Mouse (Mus musculus) lung, adult 18-20 months (tissue): ENCODE results near the gene Rrp8.
A peak's percentile ranks its signal among the peaks of the same experiment; 100 is the strongest.
"Not testable (repeated sequence)": the region's sequence is repeated elsewhere in the genome, so short reads cannot be mapped to it uniquely, and the experiment has no call there.

ENCODE experiments used
- DNase-seq, 2 experiments: peaks; one replicate each; pipeline ENCODE4 v3.0.0; 2022; ENCODE audit warnings: mixed read lengths in 2 of 2

Gene Rrp8

DNA sequence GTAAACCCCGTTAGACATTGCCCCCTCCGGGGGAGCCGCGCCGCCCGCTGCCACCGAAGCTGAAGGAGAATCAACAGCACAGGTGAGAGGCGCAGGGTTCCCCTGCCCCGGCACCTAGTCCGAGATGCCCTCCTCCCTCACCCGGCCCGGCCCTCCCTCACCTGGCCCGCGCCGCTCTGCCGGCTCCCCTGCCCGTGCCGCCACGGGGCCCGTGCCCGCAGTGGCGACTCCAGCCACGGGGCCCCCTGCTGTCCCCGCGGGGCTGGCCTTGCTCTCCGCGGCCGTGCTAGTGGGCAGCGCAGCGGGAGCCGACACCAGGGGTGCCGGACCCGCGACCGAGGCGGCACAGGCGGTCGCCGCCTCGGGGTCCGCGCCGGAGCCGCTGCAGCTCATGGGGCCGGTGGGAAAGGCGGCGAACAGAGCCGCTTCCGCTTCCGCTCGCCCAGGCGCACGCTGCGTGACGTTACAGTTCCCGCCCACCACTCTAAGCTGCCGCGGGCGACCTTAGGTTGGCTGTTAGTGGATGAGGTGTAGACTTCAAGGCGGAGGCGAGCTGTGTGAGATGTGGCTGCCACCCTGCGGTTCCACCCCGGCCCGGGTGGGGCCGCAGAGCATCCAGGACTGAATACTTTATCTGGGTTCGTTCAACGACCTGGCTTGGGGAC is 6.9 kb upstream of the Rrp8 start, which contains the start of gene Taf10:
Gene Taf10, minus strand, starts transcription at position 436 of the 665 bp plus-strand sequence.
- DNase-seq = peak; percentile 90 to 91

DNA sequence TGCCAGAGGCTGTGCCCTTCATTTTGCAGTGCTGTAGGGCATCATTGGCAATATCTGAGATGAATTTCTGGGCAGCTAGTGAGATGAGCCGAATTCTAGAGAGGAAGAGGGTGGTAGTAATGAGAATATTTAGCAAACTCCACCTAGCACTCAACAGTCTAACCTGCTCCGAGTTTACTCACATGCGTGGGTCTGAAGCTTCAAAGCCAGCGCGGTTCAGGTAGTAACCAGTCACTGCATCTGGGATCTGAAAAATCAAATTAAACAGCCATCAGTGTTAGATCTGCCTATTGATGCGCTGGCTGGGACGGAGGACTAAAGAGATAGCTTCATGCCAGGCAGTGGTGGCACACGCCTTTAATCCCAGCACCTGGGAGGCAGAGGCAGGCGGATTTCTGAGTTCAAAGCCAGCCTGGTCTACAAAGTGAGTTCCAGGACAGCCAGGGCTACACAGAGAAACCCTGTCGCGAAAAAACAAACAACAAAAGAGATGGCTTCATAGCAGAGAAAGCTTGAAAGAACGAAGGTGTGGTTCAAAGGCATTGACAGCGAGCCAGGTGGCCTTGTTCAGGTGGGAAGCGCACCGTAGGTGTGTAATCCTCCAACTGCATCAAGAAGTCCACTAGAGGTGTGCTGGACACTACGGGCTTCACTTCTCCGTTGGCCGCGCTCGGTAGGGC is 6.2 kb upstream of the Rrp8 start:
- DNase-seq = peak in 1 of 2 experiments; percentile 2

DNA sequence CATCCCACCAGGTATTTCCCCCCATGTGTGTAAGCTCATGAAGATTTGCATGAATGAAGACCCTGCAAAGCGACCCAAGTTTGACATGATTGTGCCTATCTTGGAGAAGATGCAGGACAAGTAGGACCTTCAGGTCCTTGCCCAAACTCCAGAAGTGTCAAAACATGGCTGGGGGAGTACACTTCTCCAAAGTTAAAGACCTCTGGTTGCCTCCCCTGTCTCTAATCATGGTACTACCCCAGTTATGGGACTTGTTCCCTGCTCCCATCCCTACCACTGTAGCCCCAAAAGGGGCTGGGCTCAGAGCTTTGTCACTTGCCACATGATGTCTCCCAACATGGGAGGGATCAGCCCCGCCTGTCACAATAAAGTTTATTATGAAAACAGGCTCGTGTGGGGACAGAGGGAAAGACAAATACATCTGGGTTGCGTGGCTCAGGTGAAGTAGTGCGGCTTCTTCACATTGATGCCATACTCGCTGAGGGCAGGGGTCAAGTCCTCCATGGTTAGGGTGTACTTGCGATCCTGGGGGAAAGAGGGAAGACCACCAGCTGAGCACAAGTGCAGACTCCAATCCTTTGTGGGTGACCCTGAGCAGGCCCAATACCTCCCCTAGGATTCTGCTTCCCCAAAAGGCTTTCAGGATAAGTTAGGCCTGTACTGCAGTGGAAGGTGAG is 5.5 kb upstream of the Rrp8 start:
- peak in 1 of 2 experiments; percentile 2 for DNase-seq

DNA sequence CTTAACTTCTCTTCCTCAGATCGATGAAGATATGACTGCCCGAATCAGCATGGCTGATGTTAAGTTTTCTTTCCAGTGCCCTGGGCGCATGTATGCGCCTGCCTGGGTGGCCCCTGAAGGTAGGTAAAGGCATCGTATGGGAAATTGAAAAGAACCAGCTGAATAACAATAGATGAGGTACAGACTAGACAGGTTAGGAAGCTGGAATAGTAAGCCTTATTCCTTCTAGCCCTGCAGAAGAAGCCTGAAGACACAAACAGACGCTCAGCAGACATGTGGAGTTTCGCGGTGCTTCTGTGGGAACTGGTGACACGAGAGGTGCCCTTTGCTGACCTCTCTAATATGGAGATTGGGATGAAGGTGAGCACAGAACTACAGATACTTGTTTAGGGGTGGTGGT is 4.8 kb upstream of the Rrp8 start:
- DNase-seq = no peak

DNA sequence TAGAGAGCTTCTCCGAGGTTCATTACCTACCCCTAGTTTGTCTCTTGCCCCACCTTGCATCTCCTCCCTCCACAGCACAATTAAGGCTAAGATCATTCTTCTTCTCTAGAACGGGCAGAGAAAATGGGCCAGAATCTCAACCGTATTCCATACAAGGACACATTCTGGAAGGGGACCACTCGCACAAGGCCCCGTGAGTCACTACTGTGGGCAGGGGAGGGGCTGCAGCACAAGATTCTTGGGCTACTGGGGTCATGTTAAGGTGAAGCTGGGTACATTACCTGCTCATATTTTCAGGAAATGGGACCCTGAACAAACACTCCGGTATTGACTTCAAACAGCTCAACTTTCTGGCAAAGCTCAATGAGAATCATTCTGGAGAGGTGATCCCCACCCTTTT is 3.7 kb upstream of the Rrp8 start:
- peak; percentile 26 to 45 for DNase-seq

DNA sequence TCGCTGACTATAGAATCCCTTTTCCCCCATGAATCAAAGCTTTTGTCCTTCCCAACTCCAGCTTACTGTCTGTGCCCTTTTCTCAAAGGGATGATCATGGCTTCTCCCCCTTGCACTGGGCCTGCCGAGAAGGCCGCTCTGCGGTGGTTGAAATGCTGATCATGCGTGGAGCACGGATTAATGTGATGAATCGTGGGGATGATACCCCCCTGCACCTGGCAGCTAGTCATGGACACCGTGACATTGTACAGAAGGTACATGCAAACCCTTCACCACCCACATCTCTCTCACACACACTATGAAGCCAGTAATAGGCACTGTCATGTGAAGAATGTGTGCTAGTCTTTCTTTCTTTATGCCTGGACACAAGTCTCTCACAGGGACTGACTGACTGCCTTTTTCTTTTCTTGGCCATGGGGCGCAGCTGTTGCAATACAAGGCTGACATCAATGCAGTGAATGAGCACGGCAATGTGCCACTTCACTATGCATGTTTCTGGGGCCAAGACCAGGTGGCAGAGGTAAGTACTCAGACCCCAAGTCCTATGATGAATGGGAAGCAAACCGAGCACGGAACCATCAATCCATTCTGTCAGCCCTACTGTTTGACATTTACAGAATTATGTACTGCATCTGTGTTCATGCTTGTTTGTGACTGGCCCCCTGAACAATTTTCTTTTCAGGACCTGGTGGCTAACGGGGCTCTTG is 3.1 kb upstream of the Rrp8 start:
- DNase-seq = peak in 1 of 2 experiments; percentile 2

DNA sequence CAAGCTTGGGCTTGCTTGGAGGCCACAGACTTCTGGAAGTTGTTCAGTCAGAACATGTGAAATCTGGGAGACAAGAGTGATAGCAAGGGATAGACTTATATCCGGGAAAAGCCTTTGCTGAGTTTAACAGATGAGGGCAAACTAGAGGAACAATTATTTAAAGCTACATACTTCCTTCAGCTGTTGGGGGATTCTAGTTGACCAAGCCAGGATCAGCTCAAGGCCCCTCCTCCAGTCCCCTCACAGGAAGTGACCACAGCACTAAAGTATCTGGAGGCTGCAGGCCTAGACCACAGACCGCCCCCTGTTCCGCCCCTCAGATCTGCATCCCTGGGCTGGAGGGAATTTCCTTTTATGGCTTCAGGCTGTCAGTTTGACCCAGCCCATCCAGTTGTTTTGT is 1.8 kb upstream of the Rrp8 start:
- peak; percentile 78 to 85 for DNase-seq

DNA sequence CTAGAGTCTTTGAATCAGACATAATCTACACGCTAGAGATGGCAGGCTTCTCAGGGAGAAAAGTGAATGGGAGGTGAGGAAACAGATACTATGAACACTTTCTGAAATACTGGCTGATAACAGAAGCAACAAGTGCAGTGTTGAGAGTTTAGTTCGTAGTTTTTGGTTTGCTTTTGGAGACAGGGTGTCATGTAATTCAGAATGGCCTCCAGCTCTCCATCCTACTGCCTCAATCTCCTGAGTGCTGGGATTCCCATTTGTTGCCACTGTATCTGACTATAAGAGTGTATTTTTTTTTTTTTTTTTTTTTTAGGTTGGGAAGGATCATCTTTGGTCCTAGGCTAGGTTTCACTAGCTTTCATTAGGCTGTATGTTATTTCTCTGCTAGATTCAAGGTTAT is 1.1 kb upstream of the Rrp8 start:
- no peak for DNase-seq

DNA sequence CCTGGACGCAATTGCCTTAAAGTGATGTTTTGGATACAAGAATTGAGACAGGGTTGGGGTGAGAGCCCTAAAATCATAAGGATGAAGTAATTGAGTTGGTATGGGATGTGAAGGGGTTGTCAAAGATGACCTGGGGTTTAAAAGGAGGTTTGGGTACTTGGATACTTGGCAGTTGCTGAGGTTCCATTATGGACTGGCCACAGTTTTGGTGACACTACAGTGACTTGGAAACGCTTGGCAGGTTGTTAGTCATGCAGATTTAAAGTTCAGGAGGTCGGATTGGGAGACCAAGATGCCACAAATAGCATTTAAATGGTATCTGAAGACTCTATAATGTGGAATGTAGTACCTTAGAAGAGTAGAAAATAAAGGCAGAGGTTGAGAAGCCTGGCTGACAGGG is 463 bp upstream of the Rrp8 start:
- DNase-seq = no peak

DNA sequence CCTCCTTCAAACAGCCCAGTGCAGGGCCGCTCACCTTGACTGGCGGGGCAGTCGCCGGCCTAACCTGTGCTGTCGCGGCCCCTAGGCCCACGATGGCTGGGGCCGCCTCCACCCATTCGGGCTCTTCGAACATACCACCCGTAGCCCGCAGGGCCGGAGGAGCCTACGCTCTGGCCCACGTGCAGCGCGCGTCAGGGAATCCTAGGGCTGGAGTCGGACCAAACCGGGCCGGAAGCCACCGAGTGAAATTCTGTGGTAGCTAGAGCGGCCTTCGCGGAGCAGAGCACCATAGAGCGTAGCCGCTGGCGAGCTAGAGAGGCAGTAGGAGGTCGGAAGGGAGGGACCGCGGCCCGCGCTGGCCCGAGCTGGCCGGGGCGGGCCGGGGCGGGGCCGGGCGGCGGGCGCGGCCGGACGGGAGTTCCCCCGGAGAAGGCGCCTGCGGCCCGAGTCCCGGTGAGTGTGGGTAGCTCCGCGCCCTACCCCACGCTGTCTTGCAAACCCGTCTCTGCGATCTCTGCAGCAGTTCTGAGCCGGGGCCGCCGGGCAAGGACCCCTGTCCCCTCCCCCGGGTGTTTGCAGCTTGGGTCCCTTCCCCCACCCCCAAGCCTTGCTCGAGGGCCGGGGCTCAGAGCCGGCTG is 802 bp downstream of the Rrp8 start, which contains the start of gene Ilk:
Gene Ilk, plus strand, starts transcription at position 329 of the 638 bp plus-strand sequence.
- DNase-seq = peak; percentile 96

DNA sequence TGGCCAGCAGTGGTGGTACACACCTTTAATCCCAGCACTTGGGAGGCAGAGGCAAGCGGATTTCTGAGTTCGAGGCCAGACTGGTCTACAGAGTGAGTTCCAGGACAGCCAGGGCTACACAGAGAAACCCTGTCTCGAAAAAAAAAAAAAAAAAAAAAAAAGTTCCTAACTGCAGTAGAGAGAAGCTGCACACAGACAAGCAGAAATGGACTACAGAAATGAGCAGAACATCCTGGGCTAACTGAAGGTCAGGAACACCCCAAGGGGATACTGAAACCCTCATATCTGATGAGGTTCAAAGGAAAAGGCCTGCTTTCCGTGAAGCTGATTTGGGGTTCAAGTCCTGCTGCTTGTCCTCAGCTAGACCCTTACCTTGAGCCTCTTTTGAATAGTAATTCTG is 1.7 kb downstream of the Rrp8 start:
- DNase-seq = not testable (repeated sequence)

DNA sequence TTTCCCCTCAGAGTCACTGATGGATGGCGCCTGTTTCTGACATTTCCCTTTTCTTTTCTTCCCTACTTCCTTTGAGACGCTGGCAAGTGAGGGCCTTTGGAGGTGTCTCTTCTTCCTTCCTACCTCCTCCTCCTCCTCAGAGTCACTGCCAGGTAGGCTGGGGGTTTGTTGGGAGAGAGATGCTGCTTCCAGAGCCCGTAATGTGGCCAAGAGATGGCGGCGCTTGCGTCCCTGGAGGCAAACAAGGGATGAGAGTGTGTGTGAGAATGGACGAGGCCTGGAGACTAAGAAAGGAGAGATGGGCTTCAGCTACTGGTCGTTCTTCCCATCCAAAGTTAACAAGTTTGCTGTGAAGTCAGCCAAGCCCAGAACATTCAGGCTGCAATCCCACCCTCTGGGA is 2.4 kb downstream of the Rrp8 start:
- no peak for DNase-seq

DNA sequence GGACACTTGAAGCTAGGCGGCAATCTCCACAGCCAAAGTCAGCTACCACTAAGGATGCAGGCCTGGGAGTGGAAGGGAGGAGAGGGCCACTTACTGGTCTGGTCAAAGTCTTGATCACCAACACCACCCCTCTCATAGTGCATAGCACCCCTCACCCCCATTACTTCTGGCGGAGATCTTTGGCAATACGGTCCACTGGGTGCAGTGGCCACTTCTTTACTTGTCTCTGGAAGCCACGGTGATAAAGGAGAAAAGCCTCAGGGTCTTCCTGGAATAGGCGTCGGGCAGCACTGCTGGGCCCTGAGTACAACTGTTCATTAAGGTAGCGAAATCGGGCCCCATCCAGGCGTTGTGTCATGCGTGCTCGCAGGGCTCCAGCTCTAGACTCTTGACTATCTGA is 3.3 kb downstream of the Rrp8 start:
- DNase-seq = no peak

DNA sequence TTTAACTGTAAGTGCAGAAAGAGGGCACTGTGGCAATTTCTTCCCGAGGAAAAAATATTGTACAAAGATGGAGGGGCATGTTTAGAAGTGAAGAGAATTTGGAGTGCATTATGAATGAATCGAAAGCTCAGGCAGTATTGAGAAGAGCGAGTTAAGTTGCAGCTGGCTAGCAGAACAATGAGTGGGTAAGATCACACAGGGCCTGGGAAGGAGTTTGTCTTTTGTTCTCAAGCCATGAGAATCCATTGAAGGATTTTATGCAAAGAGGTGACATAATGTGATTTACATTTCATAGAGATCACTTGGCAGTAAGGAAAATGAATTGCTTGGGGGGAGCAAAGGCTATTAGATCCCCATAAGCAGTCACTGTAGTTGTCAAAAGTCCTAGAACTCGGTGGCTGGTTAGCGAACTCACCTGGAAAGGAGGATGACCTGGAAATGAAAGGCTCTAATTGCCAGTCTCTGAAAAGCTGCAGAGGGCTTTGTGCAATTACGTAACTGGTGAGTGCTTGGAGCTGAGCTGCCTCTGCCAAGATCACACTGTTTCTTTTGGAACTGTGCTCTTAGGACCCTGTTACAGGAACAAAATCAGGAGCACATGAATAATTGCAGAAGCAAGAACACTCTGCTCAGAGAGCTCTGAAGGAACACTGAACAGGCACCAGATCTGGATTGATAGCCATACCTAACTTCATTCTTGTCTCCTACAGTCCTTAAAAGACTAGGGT is 8.3 kb downstream of the Rrp8 start:
- DNase-seq = peak in 1 of 2 experiments; percentile 51

DNA sequence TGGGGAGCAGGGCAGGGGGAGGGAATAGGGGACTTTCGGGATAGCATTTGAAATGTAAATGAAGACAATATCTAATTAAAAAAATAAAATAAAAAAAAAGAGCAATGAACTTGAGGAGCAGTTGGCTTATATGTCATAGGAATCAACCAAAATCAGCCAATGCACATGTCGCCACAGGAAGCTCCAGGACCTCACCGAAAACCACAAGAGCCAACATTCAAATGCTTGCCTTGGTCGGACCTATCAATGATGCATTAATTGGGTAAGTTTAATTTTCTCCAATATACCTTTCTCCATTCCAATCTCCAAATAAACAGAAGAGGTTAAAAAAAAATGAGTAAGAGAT is 10.2 kb downstream of the Rrp8 start:
- DNase-seq = no peak

DNA sequence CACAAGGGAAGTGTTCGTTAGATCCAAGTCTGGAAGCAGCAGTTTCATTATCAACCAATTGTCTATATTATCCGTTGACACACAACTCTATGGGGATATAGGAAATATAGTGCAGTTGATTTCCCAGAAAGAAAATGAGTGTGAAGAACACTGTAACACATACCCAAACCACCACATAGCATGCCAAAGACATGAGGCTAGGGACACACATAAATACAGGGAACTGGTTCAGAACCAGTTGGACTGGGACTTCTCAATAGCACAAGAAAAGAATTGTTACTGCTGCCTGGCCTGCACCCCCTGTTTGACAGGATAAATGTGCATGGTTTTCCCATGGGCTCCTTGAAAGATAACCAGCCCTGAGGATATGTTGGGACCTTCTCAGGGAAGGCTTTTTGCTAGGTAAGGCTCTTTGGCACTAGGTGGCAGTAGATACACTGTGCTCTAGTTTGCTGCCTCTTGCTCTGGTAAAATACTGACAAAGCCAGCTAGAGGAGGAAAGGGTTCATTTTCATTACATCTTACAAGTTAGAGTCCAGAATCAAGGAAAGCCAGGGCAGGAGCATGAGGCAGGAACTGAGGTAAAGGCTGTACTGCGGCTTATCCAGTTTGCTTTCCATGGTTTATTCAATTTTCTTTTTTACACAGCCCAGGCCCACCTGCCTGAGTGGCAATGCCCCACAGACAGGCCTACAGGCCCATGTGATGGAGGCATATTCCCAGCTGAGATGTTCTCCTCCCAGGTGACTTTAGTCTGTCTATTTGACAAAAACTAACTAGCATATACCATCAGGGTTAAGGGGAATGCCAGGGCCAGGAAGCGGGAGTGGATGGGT is 10.8 kb downstream of the Rrp8 start:
- peak; percentile 38 to 59 for DNase-seq

DNA sequence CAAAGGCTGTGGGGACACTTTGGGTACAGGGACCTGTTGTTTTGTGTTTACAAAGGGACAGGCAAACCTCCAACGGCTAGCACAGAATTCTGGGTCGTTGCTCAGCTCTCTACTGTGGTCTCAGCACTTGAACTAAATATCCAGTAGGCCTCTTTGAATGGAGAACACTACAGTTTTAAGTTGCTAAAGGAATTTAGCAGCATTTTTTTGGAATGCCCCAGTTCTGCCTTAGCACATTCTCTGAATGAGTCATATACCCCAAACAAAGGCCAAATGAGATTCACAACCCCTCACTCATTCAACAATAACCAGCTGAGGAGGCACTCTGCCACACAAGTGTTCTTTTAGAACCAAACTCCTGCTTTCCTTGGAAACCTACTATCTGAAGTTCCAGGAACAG is 15.3 kb downstream of the Rrp8 start:
- DNase-seq = no peak

DNA sequence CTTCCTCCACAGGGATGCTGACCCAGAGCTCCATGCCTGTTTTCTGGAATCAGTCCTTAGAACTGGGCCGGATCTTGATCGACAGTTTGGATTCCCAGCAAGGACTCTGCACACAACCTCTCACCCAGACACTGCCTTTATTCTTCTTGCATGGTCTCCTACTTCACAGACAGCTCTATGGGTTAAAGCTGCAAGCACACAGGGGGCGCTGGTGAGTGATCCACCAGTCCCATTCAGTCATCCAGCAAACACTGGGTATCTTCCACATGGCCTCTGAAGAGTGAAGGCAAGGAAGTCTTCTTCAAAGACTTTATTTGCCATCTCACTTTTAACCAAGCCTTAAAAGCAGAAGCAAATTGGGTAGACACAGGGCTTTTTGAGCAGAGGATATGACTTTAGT is 21.8 kb downstream of the Rrp8 start:
- DNase-seq = no peak

DNA sequence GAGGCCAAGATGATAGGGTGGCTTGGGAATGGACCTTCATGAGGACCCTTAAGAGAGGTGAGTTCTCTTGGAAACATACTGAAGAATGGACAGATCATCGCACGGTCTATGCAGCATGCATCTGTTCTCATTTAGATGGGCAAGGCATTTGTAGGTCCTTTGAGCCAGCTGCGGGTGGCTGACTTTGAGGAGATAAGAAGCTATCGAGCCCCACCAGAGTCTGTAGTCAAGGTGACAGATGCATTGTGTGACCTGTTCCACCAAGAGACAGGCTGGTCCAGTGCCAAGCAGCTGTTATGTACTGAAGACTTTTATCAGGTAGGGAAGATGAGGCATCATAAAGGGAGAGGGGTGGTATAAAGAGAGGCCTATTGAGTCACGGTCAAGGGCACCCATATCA is 28.5 kb downstream of the Rrp8 start:
- no peak for DNase-seq

DNA sequence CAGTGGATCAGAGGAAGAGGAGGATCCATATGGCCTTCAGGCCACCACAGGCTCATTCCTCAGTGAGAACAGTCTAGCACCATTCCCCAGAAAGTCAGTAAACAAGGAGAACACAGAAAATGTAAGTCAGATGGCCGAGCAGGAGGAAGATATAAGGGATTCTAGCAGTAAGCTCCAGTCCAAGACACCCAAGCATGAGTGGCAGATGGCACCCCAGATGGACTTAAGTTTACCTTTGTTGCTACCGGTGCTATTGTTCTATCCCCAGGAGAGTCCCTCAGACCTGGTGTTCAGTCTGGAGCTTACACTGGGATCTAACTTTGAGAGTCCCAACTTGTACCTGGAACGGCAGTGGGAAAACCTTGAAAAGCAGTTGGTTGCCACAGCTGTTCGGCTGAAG is 33.4 kb downstream of the Rrp8 start:
- DNase-seq = no peak

DNA sequence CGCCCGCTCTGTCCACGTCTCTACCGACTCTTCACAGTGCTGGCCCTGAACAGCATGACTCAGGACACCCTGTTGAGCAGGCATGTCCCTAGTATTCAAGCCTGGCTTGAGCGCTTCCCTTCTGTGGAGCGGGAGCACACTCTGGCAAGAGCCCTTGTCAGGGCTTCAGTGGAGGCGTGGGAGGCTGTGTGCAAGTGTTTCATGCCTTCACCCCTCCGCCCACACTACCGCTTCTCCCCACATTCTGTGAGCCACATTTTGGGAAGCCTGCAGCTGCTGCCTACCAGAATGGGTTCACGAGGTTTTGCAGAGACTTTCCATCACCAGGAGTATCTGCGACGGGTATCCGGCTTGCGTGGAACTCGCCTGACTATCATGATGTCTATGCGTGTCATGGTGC is 34.0 kb downstream of the Rrp8 start:
- no peak for DNase-seq
